Mouse (Mus musculus) testis, adult 2 months (tissue): ENCODE data around the gene Mapkapk2.

Source experiments
- CTCF ChIP-seq: fragments of 200-500 bp; IDR thresholded peaks from 2 replicates; pipeline ENCODE4 v1.5.1; 2012; ENCODE audit warnings: low read depth, mild to moderate bottlenecking, inconsistent platforms, low read length, moderate library complexity; ENCODE audit not compliant: control insufficient read depth, insufficient read depth, insufficient replicate concordance
- POLR2A ChIP-seq: fragments of 200-500 bp; IDR thresholded peaks from 2 replicates; pipeline ENCODE4 v1.6.1; 2012; ENCODE audit warnings: low read depth, mild to moderate bottlenecking, inconsistent platforms, low read length, moderate library complexity; ENCODE audit not compliant: control insufficient read depth

- no peak for TF ChIP-seq CTCF
- no peak for TF ChIP-seq POLR2A
Observed at GRCm38 (mm10) chr1:131088547-131088946, 9.1 kb downstream of the Mapkapk2 start.
